Mouse (Mus musculus): ENCODE results near the gene Usp12.

Usp12 gene

DNA sequence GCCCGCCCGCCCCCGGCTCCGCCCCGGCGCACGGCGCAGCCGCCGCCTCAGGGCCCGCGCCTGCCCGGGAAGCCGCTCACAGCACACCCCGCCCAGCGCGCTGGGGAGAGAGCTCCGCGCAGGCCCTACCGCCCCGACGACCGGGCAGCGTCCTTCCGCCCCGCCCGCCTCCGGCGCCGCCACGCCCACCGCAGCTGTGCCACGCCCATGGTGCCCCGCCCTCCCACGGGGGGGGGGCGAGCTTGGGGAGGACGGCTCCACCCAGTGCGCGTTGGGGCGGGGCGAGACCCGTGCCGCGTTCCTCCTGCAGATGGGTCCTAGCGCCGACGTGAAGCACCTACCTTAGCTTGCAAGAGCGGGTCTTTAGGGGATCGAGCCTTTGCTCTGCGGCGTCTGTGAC lies at the start of gene Usp12:
Gene Usp12 (minus strand): TSS at position 154 of the 400 bp plus-strand sequence.
- DNase-seq (ENCODE audit: low spot score), result peak; percentile 98

GRCm38 (mm10) chr5:146844301-146844941 lies 49.6 kb upstream of the Usp12 start:
- peak; percentile 51 for DNase-seq (ENCODE audit: low spot score)

- no peak for DNase-seq (ENCODE audit: low spot score)
These were observed 47.2 kb upstream of the Usp12 start for GRCm38 (mm10) chr5:146841996-146842395.

DNA sequence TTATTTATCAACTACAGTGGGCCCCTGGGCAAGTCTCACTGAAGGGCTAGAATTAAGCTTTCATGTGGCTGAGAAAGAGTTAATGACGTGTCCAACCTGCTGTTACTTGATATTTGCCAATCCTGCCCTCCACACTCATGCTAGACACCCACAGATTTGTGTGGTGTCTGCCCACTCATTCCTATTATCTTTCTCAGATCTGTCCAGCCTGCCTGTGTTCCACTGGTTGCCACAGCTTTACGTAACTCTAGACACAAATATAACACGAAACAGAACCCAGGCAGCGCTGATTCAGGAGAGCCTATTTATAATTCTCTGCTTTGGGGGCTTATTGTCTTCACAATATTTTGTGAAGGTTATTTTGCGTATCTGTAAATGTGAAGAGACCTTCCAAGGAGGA lies 46.5 kb upstream of the Usp12 start:
- DNase-seq (ENCODE audit: low spot score), result no peak

DNA sequence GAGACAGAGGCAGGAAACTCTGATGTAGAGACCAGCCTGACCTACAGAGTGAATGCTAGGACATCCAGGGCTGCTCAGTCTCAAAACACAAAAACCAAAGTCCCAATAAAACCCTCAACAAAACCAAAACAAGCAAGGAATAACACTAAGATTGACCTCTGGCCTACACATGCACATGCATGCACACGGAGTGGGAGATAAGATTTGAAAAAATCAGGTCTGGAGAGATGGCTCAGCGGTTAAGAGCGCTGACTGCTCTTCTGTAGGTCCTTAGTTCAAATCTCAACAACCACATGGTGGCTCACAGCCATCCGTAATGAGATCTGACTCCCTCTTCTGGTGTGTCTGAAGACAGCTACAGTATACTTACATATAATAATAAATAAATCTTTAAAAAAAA lies 45.6 kb upstream of the Usp12 start:
- DNase-seq (ENCODE audit: low spot score), result no peak

GRCm38 (mm10) chr5:146839760-146840159 lies 45.0 kb upstream of the Usp12 start:
- DNase-seq (ENCODE audit: low spot score), result no peak

GRCm38 (mm10) chr5:146838836-146839648 lies 44.2 kb upstream of the Usp12 start:
- no peak for DNase-seq (ENCODE audit: low spot score)

DNA sequence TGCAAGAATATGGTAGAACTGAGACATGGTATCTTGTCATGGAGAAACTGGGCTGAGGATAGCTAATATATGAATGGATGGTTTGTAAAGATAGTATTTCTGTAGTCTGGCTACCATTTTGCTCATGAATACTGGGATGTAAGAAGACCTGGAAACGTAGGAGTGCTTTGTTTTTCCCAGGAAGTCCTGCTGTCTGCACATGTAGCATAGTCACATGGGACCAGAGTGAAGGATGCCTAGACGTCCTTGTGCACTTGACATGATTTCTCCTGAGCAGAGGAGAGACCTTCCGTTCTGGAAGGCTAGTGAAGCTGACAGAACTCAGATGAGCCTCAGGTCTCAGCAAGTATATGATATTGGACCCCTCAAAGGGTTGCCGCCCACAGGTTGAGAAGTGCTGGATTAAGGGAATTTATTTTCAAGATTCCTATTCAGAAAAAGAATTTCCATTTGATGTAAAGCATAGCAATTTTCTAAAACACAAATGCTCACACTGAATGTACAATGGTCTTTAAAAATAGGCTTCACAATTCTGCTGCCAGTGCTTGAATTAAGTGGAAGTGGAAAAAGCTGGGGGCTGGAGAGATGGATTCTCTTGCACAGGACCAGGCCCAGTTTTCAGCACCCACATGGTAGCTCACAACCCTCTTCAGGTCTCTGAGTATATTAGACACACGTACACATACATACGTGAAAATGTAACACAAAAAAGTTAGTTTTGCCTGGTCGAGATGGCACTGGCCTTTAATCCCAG lies 43.3 kb upstream of the Usp12 start:
- no peak for DNase-seq (ENCODE audit: low spot score)

DNA sequence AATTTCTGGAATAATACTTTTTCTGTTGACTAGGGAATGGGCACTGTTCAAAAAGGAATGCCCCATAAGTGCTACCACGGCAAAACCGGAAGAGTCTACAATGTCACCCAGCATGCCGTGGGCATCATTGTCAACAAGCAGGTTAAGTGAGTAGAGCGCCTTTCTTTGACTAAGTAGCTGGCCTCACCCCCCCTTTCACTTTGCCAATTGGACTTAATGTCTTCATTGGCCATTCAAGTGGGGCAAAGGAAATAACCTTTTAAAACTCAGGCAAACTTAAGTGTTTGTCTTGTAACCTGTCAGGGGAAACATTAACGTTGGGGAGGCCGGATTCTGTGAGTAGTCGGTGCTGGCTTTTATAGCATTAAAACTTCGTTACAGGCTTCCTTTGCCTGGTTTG lies 40.2 kb upstream of the Usp12 start:
- no peak for DNase-seq (ENCODE audit: low spot score)

DNA sequence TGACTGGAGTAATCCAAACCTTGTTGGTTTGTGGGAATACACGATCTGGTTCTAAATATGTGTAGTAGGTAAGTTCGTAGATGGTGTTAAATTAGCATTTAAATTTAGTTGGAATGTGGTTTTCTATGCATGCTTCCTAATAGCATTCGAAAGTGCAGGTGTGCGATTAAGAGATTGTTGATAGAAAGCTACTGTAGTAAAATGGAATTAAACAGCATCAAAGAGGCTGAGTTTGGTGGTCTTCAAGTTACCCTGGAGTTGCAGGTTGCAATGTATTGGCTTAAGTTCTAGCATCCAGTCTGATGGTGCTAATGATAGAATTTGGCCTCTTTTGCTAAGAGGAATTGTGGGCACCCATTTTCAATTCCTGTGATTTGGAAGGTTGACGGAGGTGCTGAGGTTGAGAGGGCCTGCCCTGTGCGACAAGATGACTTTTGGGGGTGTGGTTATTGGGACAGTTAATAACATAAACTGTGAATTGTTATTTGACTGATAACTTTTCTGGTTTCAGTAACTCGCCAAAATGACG lies 38.9 kb upstream of the Usp12 start:
- no peak for DNase-seq (ENCODE audit: low spot score)

GRCm38 (mm10) chr5:146832769-146833448 lies 38.1 kb upstream of the Usp12 start, which contains the start of gene Rpl21:
Rpl21 (plus strand) TSS chr5:146832890.
- DNase-seq (ENCODE audit: low spot score), result peak; percentile 93

DNA sequence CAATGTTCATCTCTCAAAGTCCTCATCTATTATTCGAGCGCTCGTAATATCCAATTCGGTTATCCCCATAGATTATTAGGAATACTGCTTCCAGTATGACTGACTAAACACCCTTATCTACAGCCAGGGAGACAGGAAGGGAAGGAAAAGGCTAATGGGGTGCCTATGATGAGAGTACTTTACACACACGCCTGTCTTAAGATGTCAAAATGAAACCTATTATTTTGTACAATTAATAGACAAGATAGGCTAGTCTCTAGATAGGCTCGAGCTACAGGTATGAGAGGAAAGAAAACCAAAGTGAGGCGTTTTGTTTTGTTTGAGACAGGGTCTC lies 37.6 kb upstream of the Usp12 start:
- DNase-seq (ENCODE audit: low spot score), result no peak

GRCm38 (mm10) chr5:146829528-146829927 lies 34.7 kb upstream of the Usp12 start:
- no peak for DNase-seq (ENCODE audit: low spot score)

GRCm38 (mm10) chr5:146823005-146823404 lies 28.2 kb upstream of the Usp12 start:
- DNase-seq (ENCODE audit: low spot score), result no peak

DNA sequence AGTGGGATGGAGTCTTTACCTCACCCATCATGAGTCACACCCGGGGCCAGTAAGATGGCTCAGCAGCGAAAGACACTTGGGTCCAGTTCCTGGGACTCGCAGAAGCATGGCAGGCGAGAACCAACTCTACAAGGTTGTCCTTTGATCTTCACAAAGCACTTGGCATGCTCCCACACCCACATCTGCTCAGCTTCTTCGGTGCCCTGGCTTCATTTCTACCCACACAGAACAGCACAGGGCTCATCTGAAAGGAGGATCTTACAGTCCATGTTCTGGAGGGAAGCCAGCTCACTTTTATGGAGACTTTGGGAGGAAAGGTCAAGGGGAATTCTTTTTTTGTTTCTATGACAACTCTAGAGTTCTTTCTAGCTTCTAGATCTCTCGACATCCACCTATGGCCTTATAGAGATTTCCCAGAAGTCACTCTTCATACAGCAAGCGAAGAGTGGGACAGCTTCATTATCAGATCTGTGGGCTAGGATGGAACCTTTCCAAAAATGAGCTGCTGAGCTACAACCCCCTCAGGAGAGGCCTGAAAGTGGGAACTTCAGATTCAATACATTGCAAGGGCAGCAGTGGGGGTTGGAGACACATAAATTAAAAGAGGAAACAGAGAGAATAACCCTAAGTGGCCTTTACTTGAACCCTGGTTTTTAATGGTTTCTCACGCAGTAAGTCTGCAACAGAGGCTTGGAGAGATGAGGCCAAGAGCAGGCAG lies 24.3 kb upstream of the Usp12 start:
- peak; percentile 68 for DNase-seq (ENCODE audit: low spot score)

GRCm38 (mm10) chr5:146817583-146817982 lies 22.8 kb upstream of the Usp12 start:
- DNase-seq (ENCODE audit: low spot score), result no peak

- DNase-seq (ENCODE audit: low spot score), result no peak
These were observed 20.6 kb upstream of the Usp12 start for GRCm38 (mm10) chr5:146815394-146815793.

GRCm38 (mm10) chr5:146813421-146813820 lies 18.6 kb upstream of the Usp12 start:
- no peak for DNase-seq (ENCODE audit: low spot score)

GRCm38 (mm10) chr5:146812866-146813265 lies 18.1 kb upstream of the Usp12 start:
- no peak for DNase-seq (ENCODE audit: low spot score)

- no peak for DNase-seq (ENCODE audit: low spot score)
These were observed 15.1 kb upstream of the Usp12 start for GRCm38 (mm10) chr5:146809951-146810350.

DNA sequence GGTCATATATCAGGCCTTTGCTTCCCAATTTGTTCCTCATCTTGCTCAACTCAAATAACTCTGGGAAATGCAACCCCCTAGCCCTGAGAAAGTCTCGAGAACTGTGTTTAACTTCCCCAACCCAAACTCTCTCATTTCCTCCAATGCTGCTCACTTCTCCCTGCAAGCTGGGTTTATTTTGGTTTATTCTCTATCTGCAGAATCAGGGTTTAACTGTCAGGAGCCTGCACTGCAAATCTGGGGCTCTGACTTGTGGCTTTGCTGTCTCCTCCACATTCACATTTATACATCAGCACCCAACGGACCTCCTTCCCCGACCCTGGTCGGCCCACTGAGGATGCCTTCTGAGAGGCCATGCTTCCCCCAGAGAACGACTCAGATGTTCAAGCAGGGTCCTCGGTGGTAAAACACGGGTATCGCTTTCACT lies 11.2 kb upstream of the Usp12 start:
- no peak for DNase-seq (ENCODE audit: low spot score)

All from MN1 (cell line).